Mouse (Mus musculus) layer of hippocampus, postnatal 36 days (tissue): ENCODE results near the gene Prr22. TPM values are rescaled to one million over a fixed set of nuclear protein-coding genes. Genes with fewer than 3 reads are reported as not detected.
A peak's percentile ranks its signal among the peaks of the same experiment; 100 is the strongest.

ENCODE experiments used
- DNase-seq, 2 experiments: peaks; one replicate each; pipeline ENCODE4 v3.0.0; 2022
- total RNA-seq, 2 experiments: library from RNA; stranded (reverse); gene quantifications; 2 replicates each; pipeline ENCODE4 v1.2.3; 2021

Gene Prr22
- total RNA-seq, 2 experiments from 2014 or later = 1.4 to 1.5 TPM

DNA sequence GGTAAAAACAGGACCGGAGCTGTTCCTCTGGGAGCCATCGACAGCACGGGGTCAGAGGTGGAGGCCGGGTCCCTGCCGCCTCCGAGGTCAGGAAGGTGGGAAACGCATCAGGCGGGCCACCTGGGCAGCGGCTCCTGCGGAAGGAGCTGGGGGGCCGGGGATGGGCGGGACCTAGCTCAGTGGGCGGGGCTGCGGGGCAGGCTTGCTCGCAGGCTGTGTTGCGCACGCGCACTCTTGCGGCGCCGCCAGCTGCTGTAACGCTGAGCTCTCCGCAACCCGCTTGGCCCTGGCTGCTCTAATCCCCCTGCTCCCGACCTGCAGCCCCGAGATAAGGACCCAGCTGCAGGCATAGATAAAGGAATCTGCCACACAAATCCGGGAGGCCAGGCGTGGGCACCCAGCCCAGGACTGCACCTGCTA is 8.0 kb upstream of the Prr22 start:
- DNase-seq = peak; percentile 83 to 88

DNA sequence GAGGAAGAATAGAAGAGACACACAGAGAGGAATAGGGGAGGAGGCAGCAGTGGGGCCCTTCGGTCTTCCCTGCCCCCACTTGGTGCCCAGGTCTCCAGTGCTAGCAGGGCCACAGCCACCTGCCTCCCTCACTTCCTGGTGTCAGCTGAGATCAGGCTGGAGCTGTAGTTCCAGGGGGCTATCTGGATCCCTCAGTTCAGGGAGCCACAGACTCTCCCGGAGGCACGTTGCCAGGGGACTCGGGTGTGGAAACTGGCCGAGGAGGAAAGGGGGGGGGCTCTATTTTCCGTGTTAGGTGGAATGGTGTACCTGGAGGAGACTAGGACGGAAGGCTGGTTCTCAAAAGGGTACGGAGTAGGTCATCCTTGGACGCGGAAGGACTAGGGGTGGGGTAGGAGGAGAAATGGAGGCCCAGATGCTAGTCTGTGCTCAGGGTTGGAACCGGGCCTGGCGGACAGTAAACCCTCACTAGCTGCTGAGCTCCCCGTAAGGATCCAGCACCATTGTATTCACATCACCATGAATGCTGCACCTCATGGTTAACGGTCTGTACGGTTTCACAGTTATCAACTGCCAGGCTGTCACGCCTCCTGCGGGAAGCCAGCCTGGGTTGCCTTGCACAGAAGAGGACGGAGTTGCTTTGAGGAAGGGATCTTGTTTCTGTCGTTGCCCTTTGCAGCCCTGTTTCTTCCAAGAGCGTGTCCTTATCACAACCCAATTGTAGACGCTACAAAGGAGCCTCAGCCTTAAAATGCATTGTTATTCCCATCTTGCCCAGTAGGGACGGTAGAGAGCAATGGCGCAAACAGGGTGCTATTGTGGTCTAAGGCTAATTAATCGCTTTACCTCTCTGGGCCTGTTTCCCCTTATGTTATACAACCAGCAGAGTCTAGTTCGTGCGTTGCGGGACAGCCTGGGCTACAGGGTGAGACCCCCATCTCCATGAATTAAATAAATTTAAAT is 7.0 kb upstream of the Prr22 start:
- DNase-seq = peak in 1 of 2 experiments; percentile 60

DNA sequence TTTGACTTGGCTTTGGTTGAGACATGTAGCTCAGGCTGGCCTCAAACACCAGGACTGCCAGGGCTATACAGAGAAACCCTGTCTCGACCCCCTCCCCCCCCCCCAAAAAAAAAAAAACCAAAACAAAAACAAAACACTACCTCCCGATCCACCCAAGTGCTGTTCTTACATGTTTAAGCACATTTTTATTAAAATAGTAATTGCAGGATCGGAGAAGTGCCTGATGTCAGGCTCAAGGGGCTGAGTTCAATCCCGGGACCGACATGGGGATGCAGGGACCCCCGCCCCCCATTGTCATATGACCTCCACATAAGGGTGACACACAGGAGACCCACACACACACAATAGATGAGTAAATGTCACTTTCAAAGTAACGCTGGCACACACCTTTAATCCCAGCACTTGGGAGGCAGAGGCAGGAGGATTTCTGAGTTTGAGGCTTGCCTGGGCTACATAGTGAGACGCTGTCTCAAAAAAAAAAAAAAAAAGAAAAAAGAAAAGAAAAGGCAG is 6.3 kb upstream of the Prr22 start:
- no peak for DNase-seq

DNA sequence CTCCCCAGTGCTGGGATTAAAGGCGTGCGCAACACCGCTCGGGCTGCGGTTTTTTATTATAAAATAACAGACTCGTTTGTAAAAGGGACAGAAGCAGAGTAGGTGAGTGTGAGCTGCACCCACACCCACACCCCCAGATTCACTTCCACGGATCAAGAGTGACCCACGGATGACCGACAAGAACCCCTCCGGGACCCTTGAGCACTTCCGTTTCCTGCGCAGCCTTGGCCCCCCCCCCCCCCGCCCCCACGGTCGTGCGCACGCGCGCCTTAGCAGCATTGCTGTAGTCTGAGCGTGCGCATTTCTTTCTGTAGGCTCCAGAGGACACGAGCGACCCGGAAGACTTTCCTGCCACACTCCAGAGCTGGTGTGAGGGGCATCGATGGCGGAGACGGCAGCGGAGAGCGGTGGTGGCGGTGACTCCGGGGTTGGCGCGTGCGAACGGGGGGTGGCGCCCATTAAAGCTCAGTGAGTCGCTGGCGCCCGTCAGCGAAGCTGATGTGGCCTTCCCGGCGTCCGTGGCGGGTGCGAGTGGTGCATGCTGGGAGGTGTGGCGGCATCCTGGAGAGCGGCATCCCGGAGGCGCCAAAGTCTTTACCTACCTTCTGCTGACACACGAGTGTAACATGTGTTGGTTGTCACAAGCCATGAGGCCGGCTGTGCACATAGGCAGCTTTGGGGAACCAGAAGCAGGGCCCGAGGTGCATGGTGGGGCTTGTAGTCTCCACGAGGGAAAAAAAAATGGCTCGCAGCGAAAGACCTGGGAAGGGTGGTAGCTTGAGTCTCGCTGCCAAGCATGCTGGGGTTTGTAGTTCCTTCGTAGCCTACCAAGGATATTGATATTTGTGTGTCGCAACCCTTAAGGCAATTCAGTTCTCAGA is 5.3 kb upstream of the Prr22 start, which contains the start of gene Dus3l:
Gene Dus3l, plus strand, starts transcription at position 284 of the 881 bp plus-strand sequence.
- peak; percentile 92 to 93 for DNase-seq

DNA sequence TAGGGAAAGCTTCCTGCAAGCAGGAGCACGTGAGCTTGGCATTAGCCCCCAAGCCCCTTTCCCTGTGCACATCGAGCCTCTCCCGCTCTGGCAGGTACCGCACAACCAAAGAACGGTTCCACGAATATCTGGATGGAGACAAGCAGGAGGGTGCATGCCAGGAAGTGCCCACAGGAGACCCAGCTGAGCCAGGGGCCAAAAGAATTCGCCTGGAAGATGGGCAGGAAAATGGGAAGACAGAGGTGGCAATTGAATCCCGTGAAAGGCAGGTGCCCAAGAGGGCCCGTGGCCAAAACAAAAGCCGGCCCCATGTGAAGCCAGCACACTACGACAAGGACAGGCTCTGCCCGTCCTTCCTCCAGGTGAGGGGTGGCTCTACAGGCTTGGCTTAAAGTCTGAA is 4.6 kb upstream of the Prr22 start:
- DNase-seq = no peak

DNA sequence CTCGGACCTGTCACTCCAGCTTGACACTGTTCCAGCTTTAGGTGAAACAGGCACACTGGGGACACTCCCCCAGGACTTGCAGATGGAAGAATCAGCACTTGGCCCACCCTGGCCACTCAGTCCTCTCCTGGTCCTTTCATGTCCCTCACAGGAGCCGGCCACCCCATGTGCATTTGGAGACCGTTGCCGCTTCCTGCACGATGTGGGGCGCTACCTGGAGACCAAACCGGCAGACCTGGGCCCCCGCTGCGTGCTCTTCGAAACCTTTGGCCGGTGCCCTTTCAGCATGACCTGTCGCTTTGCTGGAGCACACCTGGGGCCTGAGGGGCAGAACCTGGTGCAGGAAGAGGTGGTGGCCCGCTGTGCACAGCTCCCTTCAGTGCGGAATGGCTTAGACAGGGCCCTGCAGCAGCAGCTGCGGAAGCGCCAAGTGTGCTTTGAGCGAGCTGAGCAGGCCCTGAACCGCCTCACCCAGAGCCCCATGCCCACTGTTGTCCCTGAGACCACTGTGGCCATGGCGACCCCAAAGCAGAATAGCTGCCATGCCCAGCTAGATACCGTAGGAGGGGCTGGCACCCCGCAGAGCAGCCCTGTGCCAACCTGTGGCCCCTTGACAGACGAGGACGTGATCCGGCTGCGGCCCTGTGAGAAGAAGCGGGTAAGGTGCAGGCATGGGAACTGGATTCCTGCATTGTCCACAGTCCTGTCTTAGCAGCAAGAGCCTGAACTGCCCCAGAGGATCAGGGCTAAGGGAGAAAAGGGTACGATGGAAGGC is 3.2 kb upstream of the Prr22 start:
- DNase-seq = no peak

DNA sequence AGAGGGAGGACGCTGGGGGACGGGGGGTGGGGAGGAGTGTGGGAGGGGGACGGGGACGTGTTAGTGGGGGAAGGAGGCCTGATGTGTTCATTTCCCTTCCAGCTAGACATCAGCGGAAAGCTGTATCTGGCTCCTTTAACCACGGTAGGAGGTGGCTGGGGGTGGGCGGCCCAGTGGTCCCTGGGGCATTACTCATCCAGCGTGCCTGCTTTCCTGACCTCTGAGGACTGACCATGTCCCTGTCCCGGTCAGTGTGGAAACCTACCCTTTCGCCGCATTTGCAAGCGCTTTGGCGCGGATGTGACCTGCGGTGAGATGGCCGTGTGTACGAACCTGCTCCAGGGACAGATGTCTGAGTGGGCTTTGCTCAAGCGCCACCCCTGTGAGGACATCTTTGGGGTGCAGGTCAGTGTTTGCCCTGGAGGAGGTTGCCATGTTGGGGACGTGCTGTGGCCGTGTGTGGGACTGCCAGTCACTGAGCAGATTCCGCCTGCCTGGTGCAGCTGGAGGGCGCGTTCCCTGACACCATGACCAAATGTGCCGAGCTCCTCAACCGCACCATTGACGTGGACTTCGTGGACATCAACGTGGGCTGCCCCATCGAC is 2.4 kb upstream of the Prr22 start:
- DNase-seq = no peak

DNA sequence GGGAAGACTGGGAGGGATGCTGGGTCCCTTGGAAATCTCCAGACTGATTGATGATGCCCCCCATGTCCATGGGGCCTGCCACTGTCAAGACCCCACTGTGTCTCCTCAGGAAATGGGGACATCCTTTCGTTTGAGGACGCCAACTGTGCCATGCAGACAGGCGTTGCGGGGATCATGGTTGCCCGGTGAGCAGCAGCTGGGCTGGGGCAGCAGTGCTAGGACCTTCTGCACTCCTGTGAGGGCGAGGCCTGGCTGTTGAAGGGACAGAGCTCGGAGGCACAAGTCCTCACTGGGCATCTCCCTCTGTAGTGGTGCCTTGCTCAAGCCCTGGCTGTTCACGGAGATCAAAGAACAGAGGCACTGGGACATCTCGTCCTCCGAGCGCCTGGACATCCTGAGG is 1.1 kb upstream of the Prr22 start:
- no peak for DNase-seq

DNA sequence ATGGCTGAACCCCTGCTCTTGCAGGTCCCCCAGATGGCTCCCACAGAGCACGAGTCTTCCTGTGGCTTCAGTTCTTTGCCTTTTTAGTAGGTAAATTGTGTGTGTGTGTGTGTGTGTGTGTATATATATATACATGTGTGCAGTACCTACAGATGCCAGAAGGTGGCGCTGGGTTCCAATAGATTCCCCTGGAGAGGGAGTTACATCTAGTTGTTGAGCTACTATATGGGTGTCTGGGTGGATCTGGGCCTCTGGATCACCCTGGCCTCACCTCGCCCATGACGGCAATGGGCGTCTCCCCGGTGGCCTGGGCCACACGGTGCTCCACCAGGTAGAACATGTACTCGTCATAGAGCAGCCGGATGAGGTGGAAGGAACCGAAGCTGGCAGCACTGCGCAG is 7.5 kb downstream of the Prr22 start:
- no peak for DNase-seq

DNA sequence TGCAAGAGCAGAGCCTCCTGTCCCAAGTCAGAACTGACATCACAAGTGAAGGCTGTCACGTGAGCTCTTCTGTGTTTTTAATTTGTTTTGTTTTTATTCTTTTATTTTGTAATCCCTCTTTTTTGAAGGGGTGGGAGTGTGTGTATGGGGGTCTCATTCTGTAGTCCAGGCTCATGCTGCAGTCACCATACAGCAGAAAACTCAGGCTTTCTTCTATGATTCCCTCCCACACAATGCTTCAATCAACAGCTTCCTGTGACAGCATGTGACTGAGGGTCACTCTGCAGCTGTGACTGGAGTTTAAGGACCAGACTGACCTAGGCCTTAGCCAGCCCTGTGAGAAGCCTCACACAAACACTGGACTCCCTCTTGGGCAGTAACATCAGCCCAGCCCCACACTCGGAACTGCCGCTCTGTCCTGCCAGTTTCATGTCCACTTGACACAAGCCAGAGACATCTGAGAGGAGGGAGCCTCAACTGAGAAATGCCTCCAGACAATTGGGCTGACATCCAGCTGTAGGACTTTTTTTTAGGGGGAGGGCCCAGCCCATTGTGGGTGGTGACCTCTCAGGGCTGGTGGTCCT is 8.8 kb downstream of the Prr22 start:
- DNase-seq = no peak

DNA sequence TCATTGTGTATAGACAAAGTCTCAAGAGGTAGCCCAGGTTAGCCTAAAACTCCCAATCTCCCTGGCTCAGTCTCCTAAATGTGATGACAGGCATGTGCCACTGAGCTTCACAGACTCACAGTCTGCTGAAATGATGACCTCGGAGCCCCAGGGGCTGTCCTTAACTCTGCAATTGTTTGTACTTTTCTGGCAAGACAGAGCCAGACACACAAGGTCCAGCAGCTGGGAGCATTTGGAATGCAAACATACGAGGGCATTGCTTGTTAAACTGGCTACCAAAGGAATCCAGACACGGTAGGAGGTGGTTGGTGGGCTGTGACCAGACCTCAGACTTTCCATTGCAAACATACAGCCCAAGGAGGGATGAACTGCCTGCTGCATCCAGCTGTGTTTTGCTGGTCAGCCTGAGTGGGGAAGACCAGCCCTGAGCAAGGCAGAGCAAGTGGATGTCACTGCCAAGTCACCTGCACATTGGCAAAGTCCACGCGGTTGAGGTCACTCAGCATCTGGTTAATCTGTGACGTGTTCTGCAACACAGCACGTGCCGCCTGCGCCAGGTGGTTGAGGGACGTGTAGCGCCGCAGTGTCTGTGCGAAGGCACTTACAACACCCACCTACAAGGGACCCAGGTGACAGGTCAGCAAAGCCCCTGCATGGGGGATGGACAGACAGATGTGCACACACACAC is 10.4 kb downstream of the Prr22 start:
- DNase-seq = no peak

DNA sequence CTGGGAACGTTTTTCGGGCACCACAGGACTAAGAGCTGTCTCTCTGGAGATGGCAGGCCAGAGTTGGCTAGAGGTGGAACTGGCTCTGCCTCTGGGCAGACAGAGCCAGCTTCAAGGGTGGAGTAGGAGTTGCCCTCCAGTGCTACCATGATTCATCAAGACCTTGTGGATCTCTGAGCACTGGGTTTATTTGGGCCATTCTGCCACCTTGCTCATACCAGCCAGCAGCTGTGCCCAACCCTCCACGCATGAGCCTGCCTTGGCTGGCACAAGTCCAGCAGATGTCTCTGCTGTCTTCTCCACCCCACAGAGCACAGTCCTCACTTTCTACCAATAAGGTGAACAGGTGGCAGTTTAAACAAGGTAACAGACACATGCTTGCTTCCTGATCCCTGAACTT is 18.8 kb downstream of the Prr22 start:
- DNase-seq = no peak

DNA sequence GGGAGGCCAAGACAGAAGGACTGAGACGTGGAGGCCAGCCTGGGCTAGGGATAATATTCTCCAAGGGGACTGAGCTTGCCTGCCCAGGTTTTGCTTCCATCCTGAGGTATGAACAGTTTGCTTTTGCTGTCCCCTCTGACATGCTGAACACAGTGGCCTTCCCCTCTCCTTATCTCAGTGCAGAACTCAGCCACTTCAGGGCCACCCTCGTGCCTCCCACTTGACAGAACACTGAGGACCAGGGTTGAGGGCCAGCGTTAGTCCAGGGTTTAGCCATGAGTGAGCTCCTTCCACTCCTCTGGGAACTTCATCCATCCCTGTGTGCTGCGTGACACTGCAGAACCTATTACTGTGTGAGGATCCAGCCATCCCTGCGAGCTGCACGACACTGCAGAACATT is 19.2 kb downstream of the Prr22 start:
- DNase-seq = no peak

DNA sequence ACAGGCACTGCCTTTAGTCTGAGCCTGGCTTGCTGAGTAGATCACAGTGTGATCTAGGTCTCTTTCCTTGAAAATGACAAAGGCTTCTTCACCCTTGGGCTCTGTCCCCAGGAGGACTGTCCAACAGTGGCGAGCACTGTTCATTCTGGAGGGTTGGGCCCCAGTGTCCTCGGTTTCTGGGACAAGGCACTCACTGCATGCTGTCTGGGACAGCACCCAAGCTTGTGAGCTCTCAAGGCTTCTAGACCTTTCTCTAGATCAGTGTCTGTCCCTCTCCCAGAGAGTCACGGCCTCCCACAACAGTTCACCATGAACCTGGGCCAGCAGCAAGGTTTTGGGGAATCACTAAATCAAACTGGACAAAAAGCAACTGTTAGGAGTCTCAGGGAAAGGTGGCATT is 22.5 kb downstream of the Prr22 start:
- DNase-seq = no peak

DNA sequence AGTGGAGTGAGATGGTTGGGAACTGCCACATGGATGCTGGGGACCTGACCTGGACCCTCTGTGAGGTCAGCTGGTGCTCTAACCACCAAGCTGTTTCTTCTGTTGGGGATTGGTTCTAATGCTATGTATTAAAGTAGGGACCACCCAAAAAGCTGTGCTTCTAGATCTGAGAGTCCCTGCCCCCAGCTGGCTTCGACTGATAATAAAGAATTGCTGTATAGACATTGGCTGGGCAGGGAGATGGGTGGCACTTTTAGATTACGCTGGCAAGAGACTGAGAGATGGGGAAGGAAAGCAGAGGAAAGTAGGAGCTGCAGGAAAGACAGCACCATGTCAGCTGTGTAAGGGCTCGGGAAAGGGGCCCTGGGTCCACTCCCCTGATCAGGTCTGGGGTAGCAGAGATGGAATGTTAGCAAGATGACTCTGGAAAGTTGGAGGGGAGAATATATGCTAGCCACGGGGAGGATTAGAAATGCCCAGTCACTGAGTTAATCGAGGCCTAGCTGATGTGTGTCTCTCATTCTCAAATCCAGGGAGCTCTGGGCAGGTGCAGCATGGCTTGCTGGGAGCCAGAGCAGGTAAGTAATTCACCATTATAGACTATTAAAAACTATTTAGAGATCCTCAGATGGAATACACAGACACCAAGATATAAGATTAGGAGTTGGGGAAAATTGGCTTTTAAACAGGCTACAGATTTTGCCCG is 23.7 kb downstream of the Prr22 start:
- DNase-seq = no peak

DNA sequence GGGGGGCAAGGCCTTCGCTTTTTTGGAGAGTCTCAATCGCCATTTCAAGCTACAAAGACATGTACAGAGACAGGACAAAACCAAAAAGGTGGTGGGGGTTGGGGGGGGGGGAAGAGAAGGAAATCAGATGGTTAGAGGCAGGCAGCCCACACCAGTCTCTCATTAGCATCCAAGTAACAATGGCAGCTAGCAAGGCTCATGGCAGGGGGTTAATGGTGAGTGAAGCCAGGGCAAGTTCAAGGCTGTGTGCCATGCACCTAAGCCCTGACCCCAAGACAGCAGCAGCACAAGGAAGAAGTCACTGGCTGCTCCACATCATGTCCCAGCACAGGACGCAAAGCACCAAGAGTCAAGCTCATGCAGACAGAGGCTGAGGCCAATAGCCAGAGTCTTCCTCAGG is 29.2 kb downstream of the Prr22 start:
- DNase-seq = no peak

DNA sequence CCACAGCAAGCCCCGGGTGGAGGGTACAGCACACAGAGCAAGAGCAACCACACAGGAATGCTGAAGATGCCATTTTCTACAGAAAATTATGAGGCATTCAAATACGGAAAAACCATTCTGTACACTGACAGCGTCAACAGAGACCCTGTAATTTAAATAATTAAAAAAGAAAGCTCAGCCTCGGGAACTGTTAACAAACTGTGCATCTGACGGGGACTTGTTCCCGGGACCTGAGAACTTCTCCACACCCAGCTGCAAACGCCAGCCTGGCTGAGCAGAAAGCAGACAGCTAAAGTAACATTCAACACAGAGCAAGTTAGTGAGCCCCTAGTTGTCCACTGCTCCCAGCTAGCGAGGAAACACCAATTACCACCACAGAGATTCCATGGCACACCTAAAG is 32.0 kb downstream of the Prr22 start:
- DNase-seq = no peak

DNA sequence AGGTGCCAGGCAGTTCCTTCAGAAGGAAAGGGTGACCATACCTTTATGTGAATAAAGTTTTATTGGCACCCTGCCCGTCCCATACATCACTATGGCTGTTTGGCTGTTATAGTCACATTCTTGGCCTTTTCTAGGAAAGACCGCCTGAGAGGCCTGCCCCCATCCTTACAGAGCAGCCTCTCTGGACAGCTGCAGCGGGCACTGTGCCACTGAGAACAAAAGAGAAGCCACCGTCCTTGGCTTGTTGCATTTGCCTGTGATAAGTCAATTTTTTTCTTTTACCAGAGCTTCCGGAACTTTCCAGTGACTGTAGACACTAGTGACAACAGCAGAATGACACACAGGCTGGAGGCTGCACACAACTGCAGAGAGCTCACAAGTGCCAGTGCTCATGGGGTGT is 34.9 kb downstream of the Prr22 start:
- no peak for DNase-seq

DNA sequence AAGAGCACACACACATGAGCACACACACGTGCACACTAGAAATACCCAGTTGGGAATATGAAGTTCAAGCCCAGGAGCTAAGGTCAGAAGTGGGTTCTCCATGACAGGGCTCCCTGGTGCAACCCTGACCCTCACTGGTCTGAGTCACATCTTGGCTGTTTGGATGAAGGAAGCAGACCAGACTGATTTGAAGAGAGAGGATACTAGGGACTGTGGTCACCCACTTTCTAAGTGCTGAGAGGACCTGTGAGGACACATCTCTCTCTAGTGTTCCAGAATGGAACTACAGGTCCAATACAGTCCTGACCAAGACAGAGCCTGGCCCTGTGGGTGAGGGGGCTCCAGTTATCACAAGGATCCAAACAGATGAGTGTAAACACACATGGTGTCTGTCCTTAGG is 35.7 kb downstream of the Prr22 start:
- no peak for DNase-seq

DNA sequence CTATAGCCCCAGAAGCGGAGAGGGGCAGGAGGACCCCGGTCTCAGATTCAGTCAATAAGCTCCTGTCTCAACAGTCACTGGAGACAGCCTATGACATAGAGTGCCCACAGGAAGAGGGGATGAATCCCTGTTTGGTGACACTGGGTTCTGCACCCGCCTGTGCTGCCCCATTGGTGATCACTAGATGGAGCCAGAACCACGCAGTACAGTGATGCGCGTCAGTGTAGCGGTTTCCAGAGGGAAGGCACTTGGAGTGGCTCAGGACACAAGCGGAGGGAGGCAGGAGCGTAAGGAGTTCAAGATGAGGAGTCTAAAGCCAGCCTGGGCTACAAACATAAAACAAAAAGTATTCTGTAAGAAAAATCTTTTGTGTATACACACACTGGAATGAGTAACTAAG is 38.5 kb downstream of the Prr22 start:
- DNase-seq = peak; percentile 83 to 87
